Mouse (Mus musculus) heart, postnatal 0 days (tissue): ENCODE data around the gene Kctd21.

ENCODE experiments used
- CTCF ChIP-seq: IDR thresholded peaks from 2 replicates; pipeline ENCODE4 v1.5.1; 2016; ENCODE audit warnings: antibody characterized with exemption, control low read depth, low read depth
- EP300 ChIP-seq: IDR thresholded peaks from 2 replicates; pipeline ENCODE4 v1.6.1; 2016; ENCODE audit warnings: antibody characterized with exemption, low read depth

DNA sequence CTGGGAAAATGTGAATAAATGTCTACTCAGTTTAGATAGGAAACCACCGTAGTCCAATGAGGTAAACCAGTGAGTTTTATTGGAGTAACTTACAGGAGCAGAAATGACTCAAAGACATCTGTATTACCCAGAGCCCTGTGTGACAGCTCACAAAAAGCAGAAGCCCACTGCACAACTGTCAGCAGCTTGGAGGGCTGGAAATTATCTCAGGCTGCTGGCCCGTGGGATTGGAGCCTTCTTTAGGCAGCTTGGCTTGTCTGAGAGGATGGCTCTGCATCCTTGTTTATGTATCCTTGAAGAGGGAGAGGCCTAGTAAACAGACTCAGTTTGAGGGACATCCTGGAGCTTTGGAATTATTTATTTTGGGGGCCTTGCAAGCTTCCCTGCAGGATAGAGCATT is 10.8 kb downstream of the Kctd21 start:
- TF ChIP-seq CTCF, result no peak
- TF ChIP-seq EP300, result no peak
